Mouse (Mus musculus): ENCODE results near the gene Cela1.

Cela1 gene

DNA sequence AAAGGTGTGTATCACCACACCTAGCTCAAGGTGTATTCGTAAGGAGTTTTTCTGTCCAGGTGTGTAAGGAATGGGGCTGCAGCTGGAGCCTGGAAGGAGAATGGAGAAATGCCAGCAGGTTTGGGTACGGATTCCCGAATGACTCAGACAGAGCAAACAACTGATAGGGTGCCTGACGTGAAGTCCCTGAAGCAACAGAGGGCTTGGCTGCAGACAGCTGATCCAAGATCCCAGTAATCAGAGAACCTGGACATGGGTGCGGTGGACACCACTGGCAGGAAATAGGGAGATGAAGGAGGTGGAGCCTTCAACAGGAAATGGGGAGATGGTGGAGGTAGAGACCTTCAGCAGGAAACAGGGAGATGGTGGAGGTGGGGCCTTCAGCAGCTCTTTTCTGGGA, 55.4 kb downstream of the Cela1 start:
- no peak for DNase-seq

DNA sequence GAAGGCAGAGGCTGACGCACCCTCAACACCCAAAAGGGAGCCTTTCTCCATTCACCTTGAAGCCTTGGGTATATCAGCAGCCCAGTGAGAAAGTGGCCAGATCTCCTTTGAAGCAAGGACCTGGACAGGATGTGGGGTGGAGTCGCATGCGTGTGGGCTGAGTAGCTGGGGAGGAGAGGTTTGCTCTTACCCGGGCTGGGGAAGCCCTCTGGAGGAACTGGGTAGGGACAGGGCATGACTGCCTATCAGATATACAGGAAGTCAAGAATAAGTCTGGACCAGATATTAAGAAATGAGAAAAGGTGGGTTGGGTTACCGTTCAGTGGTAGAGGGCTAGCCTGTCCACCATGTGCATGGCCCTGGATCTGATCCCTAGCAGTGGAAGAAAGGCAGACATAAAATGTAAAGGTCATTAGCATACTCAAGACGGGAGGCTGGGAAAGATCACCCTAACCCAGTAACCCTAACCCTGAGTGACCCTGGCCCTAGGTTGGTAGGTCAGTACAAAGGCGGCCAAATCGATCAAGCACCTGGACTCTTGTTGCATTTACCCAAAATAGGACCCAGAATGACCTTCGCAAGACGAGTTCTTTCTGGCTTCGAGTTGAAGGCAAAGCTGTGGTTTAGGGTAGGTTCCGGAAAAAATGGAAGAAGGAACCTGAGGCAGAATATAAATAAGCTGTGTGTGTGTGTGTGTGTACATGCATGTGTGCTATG, 56.1 kb downstream of the Cela1 start:
- DNase-seq: no peak

DNA sequence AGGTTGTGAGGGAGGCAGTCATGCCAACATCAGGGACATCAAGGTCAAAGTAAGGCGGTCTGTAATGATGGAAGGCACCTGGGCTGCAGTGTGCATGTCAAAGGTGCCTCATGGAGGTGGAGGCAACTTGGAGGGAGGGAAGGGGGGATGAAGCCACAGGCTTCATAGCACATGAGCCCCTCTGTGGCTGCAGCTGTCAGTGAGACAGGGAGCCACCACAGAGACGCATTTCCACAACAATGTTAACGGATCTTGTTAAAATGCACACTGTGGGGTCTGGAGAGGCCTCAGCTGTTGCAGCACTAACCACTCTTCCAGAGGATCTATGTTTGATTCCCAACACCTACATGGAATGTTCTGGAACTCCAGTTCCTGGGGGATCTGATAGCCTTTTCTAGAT, 57.6 kb downstream of the Cela1 start:
- DNase-seq: no peak

DNA sequence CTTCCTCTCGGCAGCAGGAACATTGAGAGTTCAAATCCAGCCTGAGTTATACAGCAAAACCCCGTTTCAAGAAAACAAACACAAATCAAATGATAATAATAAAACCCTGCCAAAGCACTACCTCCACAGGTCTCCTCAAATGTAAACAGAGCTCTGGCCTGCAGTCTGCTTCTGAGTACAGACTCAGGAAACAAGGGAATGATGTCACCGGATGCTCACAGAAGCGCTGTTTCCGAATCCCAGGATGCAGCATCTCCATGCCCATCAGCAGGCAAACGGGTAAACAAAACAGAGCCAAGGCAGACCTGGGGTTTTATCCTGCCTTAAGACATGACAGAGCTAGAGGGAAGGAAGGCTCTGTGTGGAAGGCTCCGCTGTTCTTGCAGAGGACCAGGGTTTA, 58.9 kb downstream of the Cela1 start:
- DNase-seq: no peak

DNA sequence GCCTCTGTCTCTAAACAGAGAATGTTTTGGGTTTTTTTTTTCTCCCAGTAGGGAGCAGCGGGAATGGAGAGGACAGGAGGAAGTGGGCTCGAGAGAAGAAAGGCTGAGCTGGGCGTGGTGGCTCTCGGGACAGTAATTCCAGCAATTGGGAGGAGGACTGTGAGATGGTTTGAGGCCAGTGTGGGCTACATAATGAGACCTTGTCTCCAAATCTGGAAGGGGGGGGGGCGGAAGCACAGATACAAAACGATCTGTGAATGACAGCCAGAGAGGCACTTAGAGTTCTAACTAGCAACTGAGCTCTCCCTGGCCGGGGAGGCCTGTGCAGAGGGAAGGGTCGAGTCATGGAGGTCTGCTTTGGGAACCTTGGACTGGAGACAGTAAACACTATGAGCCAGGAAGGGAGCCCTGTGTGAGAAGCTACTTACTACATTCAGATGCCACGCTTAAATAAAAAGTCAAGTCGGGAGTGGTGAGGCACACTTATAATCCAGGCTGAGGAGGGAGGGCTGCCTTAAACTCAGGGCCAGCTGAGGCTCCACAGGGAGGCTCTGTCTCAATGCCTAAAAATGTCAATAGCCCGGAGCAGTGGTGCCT, 59.8 kb downstream of the Cela1 start:
- no peak for DNase-seq

DNA sequence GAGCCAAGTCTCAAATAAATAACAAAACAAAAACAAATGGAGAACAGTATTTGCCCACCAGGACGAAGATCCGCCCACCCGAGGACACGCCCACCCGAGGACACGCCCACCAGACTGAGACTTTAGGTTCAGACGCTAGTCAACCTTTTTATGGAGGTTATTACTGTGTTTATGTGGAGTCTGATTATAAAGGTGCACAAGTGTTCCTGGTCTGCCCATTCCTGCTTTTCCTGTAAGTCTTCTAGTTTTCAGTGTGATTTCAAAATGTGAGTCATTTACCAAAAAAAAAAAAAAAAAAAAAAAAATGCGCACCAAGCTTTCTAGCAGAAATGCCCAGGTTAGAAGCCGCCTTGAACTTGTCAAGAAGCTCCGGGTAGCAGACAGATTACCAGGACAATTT, 60.4 kb downstream of the Cela1 start:
- no peak for DNase-seq

DNA sequence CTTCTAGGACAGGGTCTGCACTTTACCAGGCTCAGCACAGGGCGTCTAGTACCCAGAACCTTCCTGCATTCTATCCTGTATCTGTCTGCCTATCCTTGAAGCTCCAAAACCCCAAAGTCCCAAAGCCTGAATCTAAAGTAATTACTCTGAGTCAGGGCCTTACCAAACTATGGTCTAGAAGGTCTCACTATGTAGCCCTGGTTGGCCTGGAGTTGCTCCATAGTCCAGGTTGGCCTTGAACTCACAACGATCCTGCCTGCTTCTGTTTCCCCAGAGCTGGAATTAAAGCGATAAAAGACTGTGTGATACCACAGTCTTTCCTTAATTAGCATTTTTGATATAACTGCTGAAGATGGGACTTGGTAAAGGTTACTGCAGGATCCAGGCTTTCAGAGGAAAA, 63.3 kb downstream of the Cela1 start:
- no peak for DNase-seq
